Mouse (Mus musculus): ENCODE results near the gene Scarf1.
"Not testable (repeated sequence)": the region's sequence is repeated elsewhere in the genome, so short reads cannot be mapped to it uniquely, and the experiment has no call there.

The Scarf1 gene

DNA sequence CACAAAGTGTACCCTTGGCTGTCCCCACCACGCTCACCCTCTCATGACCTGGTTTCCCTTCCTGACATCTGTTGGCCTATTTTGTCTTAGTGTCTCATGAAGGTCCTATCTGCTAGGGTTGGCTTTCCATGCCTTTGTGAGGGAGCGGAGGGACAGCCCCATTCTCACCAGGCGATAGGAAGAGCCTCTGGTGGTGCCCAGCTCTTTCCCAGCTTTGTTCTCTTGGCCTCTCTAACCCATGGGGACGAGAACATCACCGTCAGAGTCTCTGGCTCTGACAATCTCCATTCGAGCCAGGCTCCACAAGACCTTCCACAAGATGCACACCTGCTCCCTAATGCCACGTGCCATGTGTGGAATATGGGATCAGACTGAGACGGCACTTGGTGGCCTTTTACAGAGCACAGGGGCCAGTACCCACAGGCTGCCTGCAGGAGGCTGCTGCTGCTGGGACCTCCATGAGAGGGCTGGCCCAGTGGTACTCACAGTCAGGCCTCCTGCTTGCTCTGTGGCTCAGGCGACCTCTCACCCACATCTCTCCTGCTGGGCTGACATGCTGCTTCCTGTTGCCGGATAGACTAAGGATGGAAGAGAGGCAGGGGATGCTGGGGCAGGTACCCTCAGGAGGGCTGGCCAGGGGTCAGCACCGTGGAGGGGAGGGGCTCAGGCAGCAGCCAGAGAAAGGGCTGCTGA, 24.3 kb downstream of the Scarf1 start:
- DNase-seq (ENCODE audit: low spot score) = no peak

DNA sequence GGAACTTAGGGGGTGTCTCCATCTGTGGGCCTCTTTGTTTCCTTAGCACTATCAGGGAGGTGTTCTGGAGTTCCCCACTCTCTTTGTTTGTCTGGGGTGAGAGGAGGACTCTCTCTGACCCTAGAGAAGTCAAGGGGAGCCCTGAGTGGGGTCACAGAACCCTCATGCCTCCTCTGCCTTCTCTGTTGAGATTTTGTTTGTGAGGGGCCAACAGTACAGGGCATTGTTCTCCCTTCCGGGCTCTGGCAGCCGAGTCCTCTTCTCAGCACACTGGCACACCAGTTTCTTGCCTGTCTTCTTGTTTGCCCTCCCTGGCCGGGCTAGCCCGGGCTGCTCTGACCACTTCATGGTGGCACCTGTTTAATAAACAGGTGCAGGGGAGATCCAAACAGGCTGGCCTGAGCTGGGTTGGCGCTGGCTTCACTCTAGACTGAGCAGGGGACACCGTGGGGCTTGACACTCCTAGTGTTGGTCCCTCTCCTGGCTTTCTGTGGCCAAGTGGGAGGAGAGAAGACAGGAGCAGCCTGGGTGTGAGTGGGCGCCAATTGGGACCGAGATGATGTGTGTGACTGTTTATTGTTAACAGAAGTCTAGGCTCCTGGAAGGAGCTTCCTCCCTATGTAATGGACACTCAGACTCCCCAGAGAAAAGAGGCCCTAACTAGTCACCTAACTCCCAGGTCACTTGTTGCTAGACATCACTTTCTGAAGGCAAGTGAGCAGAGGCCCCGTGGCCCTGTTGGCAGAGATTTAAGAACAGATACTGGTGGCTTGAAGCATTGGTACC, 25.0 kb downstream of the Scarf1 start:
- DNase-seq (ENCODE audit: low spot score) = no peak

DNA sequence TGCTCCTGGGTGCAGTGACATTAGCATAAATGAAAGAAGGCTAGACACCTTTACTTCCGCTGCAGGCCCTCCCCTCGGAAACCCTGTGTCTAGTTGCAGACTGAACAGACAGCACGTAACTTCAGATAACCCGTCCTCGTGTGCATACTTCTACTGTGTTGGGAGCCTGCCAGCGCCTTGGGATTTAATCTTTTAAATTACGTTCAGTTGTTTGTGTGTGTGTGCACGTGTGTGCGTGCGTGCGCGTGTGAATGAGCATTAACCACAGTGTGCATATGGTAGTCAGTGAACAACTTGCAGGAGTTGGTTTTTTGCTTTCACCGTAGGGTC, 25.6 kb downstream of the Scarf1 start:
- DNase-seq (ENCODE audit: low spot score) = no peak

GRCm38 (mm10) chr11:75540209-75540608, 26.9 kb downstream of the Scarf1 start:
- no peak for DNase-seq (ENCODE audit: low spot score)

DNA sequence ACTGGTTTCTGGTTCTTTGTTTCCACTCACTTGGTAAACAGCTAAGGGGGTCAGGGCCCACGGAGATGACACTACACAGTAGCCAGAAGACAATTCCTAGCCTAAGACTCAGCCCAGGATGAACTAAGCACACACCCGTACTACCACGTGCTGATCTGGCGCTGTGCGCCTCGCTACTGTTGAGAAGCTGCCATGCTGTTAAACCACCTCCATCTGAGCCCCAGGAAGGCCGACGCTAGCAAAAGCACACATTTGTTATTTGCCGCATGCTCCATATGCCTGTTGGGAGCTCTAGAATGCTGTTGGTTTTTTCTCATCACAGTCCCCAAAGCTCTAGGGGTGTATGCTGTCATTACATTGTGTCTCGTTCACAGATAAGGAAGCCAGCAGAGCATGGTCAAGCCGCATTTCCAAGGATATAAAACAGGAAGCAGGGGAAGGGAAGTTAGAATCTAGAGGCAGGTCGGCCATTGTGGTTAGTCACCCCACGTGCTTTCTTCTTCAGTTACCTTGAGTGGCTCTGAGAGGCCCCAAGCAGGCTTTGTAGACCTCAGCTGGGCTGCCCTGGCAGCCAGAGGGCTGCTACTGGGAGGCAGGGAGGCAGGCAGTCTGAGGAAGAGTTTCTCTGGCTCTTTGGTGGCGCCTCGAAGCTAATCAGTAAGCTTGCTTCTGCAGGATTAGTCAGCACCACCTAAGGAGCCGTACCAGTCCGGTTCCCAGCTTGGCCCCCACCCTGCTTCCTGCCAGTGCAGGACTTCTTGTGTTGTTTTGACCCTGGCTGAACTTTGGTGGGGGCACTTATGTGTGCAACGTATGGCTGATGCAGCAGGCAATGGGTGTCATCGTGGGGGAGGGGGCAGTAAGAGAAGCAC, 27.6 kb downstream of the Scarf1 start:
- DNase-seq (ENCODE audit: low spot score) = no peak

GRCm38 (mm10) chr11:75544713-75545112, 31.4 kb downstream of the Scarf1 start:
- no peak for DNase-seq (ENCODE audit: low spot score)

DNA sequence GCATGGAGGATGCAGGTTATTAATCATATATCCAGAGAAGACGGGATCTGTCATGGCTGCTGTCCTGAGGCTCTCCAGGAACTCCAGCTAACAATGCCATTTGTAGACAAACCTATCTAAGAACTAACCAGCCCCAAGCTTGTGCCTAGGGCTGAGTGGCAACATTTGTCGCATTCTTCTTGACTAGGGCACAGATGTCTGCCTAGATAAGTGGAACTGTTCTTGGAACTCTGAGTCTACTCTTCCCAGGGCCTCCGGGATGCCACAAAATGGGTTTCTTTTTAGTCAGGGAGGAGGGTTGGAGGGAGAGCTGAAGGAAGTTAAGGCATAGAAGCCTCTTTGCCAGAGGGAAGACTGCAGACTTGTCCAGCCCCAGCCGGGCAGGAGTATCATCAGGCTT, 32.7 kb downstream of the Scarf1 start:
- DNase-seq (ENCODE audit: low spot score) = no peak

- no peak for DNase-seq (ENCODE audit: low spot score)
Observed at GRCm38 (mm10) chr11:75549658-75550111, 36.3 kb downstream of the Scarf1 start.

DNA sequence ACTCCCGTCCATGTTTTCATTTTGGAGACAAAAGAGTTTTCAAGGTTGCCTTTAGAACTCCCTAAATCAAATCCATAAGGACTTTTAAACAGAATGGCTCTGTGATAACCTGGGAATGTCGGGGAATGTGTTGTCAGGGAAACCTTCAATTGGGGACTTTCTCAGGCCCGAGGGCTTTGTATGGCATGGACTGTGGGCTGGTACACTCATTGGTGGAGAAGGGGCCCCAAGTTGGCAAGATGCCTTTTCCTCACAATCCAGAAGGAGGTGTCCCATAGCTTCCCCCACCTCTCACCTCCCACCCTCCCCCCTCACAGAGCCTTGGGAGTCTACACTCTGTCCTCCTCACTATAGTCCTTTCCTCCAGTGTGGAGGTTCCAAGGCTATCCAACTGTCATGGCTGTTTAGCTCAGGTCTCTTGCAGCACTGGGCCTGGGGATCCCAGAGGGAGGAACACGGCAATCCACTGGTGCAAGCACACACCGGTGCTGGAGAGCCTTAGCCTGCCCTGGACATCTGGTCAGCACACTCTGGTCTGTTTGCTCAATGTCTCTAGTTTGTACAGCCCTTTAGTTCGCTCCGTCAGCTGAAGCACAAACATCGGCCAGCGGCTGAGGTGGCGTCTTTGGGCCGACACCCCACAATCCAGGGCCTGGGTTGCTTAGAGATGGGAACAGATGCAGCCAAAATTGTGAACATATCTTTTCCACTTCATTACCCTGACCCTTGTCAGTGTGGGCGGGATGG, 37.0 kb downstream of the Scarf1 start:
- DNase-seq (ENCODE audit: low spot score) = no peak

- no peak for DNase-seq (ENCODE audit: low spot score)
Observed at GRCm38 (mm10) chr11:75551321-75551720, 38.0 kb downstream of the Scarf1 start.

DNA sequence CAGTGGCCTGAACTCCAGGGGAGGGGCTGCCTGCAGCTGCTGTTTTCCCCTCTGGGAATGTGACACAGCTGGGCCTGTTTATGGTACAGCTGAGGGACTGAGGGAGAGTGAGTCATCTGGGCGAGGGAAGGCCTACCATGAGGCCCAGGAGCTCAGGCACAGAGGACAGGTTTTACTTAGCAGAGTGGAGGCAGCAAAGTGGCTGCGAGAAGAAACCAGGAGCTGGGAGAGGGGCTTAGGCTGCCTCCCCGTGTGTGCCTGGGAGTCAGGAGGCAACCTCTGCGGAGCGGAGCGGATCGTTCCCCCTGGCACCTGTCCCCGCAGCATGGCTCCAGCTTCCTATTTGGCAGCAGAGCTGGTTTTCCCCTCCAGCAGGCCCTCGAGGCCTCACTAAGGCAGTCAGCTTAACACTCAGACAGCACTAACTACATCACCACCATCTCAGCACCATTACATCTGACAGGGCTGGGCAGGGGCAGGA, 38.7 kb downstream of the Scarf1 start:
- no peak for DNase-seq (ENCODE audit: low spot score)

GRCm38 (mm10) chr11:75552906-75553482, 39.7 kb downstream of the Scarf1 start:
- DNase-seq (ENCODE audit: low spot score) = no peak

GRCm38 (mm10) chr11:75556006-75556405, 42.7 kb downstream of the Scarf1 start:
- DNase-seq (ENCODE audit: low spot score) = not testable (repeated sequence)

DNA sequence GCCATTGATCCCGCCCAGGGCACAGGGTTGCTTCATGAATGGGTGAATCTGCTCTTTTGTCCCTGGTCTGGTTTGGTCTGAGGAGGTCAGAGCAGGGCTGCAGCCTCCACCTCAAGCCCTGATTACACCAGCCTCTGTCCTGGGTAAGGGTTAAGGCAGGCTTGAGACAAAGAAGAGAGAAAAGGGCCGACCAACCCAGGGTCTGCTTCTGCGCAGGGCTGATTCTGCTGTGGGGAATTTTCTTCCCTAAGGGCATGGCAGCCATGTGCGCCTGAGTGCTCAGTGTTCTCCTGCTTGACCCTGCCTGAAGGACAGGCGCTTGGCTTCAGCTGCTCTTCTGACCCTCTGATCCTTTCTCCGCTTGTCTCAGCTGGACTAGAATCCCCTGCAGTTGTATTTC, 43.8 kb downstream of the Scarf1 start:
- DNase-seq (ENCODE audit: low spot score) = no peak

DNA sequence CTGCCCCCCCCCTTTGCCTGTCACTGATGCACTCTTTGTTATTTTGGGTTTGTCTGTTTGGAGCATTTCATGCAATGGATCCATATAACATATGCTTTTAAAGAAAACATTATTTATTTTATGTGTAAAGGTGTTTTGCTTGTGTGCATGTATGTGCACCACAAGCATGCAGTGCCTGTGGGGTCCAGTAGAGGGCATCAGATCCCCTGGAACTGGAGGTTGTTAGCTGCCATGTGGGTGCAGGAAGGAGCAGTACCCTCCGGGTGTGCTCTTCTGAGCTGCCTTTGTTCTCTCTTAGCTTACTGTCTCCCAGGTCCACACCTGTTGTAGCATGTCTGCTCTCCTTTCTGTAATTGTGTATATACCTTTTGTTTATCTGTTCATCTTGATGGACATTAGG, 44.8 kb downstream of the Scarf1 start:
- DNase-seq (ENCODE audit: low spot score) = no peak

DNA sequence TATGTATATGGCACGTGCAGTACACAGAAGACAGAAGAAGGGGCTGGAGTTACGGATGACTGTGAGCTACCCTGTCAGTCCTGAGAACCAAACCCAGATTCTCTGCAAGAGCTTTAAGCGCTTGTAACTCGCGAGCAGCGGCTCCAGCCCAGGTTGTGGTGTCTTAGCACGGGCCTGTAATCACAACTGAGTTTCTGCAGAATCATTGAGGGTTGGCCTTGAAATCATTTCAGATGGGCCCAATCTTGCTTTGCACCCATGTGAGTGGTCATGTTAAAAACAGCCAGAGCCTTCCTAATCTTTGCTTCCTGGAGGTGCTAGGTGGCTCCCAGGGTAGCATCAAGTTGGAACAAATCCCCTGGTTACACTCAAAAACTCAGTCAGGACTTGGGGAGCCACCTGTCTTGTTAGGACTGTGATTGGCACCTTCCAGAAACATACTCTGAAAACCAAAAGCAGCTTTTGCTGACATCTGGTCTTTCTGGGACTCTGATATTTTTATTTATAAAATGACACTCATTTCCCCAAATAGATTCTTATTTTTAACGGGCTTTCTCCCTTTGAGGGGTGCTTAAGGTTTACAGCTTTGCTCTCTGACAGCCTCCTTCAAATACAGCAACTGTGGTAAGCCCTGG, 46.6 kb downstream of the Scarf1 start:
- DNase-seq (ENCODE audit: low spot score) = no peak

- DNase-seq (ENCODE audit: low spot score) = no peak
Observed at GRCm38 (mm10) chr11:75560530-75561409, 47.4 kb downstream of the Scarf1 start.

DNA sequence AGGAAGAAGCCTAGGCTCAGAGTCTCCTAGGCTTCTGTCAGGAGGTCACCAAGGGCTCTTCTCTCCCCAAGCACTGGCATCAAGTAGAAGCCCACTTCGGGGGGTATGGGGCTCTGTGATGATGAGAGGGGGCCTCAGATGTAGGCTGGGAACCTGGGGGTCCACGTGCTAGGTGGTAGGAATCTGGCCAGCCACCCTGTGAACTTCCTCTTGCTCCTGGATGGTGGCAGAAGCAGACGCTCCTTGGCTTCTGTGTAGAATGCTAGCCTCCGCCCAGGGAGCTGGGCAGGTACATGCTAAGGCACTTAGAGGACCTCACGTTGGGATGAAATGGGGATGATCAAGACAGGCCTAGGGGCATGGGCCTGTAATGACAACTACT, 48.1 kb downstream of the Scarf1 start:
- DNase-seq (ENCODE audit: low spot score) = no peak

DNA sequence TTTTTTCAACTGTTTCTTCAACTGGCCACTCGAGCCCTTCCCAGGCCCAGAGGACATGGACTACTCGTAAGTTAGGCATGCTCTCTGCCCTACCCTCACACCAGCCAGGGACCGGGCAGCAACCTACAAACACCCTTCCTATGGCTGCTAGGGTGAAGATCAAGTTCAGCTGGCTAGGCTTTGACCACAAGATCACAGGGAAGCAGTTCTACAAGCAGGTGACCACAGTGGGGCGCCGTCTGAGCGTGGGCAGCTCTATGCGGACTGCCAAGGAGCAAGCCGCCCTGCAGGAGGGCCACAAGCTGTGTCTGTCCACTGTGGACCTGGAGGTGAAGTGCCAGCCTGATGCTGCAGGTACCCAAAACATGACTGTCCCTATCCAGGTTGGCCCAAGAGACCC, 49.5 kb downstream of the Scarf1 start:
- no peak for DNase-seq (ENCODE audit: low spot score)

All from left cerebral cortex, adult 11 months (tissue).